Mouse (Mus musculus) small intestine, adult 2 months (tissue): Measurements from ENCODE around the gene Tbc1d30.

ENCODE experiments used
- CTCF ChIP-seq: fragments of 200-500 bp; IDR thresholded peaks from 2 replicates; pipeline ENCODE4 v1.5.1; 2012; ENCODE audit warnings: low read depth, mild to moderate bottlenecking, control low read depth, inconsistent platforms, low read length, moderate library complexity, mixed read lengths; ENCODE audit not compliant: insufficient replicate concordance, insufficient read length; ENCODE audit errors: extremely low read depth
- POLR2A ChIP-seq: fragments of 200-500 bp; IDR thresholded peaks from 2 replicates; pipeline ENCODE4 v1.6.1; 2012; ENCODE audit warnings: low read depth, mild to moderate bottlenecking, control low read depth, inconsistent platforms, low read length, moderate library complexity

DNA sequence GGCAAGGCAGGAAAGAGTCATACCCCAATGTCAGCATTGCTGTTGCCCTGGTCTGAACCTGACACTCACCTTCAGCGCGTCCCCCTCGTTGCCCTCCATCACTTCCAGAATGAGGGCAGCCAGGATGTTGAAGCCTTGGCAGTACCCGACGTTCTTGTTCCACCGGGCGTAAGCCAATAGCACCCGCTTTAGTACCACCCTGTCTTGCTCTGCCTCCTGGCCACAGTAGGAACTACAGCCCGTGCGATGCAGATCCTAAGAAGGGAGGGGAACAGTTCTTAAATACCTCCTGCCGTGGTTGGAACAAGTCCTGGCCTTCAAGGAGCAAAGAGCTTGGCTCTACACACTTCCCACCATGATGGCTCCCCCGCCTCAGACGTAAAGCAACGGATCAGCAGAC, 49.2 kb downstream of the Tbc1d30 start:
- TF ChIP-seq CTCF: no peak
- no peak for TF ChIP-seq POLR2A
